Mouse (Mus musculus) mesoderm, embryonic 11.5 days (tissue): Measurements from ENCODE around the gene Krt28.

Experiments used
- DNase-seq: peaks from one replicate; pipeline ENCODE4 v3.0.0-alpha.2; 2012; ENCODE audit warnings: low read depth, low spot score

Gene Krt28

GRCm38 (mm10) chr11:99374803-99375202, at the start of gene Krt28:
Gene Krt28 (minus strand): TSS chr11:99374903.
- no peak for DNase-seq

- DNase-seq: no peak
These were observed 47.5 kb upstream of the Krt28 start, which contains the start of gene Krt12 for GRCm38 (mm10) chr11:99422159-99422558. Gene Krt12 (minus strand): TSS chr11:99422259.

GRCm38 (mm10) chr11:99420586-99420985, 45.9 kb upstream of the Krt28 start:
- DNase-seq: no peak

GRCm38 (mm10) chr11:99417819-99418218, 43.1 kb upstream of the Krt28 start:
- DNase-seq: no peak

DNA sequence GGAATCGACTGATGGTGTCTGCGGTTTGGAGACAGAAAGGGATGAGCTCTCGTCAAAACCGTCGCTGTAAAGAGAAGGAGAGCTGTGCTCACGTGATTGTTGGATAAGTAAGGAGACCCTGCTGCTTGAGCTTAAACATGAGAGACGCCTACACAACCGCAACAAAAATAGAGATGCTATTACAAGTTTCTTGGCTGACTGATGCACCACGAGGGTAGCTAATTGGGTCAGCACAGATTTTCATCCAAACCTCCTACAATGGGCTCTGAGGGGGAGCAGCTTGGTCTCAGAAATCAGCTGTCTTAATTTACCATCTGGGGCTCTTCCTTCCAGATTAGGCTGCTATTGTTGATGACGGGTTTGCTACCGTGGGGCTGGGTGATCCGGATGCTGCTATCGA, 42.2 kb upstream of the Krt28 start:
- no peak for DNase-seq

- DNase-seq: no peak
These were observed 39.9 kb upstream of the Krt28 start for GRCm38 (mm10) chr11:99414463-99415147.

- DNase-seq: peak; percentile 55
These were observed 38.5 kb upstream of the Krt28 start for GRCm38 (mm10) chr11:99413247-99413646.

DNA sequence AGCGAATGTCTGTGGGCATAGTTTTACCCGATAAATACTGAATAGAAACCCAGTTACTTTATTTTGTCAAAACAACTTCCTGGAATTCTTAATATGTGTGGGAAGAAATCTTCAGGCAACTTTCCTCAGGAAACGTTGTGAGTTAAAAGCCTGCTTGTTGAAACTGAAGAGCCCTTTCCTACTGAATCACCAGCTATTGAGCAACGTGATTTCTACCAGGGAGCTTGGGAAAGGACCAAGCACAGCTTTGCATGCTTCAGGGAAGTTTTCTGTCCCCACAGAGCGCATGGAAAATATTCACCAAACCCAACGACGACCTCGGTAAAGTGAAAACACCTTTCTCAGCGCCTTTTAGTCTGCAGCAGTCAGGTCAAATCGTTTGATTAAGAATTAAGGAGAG, 31.5 kb upstream of the Krt28 start:
- DNase-seq: no peak

DNA sequence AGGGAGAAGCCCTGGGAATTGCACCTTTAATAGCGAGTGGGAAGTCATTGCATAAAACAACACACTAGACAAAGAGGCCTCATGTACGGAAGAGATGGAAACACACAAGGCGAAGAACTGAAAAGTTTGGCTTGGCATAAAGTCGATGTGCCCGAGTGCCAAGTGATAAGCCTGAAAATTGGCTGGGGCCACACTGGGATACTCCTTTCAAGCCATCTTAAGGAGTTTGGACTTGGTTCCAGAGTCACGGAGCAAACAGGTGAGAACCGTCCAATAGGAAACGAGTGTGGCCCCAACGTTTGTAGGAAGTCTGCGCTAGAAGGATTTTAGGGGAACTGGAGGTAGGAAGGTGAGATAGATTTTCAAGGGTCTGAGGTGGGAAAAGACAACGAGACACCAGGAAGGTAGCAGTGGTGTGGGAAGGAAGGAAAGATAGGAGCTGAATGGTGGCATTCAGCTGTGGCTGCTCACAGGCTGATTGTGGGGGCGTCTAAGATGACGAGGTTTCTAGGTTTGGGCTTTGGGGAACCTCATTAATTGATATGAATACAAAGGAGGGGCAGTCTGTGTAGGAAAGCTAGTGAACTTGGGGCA, 25.4 kb upstream of the Krt28 start:
- DNase-seq: no peak

- no peak for DNase-seq
These were observed 24.1 kb upstream of the Krt28 start for GRCm38 (mm10) chr11:99398832-99399231.

DNA sequence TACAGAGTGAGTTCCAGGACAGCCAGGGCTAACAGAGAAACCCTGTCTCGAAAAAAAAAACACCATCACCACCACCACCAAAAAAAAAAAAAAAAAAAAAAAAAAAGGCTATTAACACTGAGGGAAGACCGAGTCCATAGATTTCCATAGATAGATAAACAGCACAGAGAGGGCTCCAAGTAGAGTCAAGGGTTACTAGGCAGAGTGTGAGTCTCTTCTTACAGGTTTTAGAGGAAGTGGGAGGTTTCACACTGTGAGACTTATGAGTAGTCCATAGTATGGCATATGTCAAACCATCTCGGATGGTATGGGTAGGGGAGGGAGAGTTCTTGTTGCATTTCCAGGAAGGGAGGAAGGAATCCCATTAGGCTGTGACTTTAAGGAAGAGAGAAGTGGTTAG, 23.4 kb upstream of the Krt28 start:
- no peak for DNase-seq

DNA sequence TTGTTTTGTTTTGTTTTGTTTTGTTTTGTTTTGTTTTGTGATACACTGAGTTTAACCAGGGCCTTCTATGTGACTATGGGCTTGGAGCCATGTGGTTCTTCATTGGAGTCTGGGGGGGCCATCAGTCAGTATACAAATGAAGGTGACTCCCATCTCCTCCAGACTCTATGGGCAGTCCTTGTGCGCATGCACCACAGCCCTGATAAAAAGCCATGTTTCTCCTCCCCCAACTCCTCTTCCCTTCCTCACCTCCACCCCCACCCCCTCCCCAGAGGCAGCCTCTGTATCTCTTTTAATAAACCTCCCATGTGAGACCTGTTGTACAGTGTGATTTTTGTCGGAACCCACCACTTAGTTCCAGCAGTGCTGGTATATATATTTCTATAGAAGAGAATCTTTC, 22.0 kb upstream of the Krt28 start:
- no peak for DNase-seq

DNA sequence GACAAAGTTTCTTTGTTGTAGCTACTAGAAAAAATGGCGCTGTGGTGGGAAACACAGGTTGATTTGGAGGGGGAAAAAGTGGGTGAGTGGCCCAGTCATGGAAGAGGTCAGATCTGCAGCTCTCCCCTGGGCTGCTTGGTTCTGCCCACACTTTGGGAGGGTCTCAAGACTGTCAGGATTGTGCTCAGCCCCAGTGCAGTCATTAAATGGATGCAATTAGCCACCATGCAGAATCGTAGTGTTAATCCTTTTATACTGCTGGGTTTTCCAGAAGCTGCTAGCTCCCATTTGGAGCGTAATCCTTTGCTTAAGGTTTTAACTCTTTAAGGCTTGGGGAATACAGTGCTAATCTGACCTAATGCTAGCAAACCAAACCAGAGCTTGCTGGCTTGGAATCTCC, 21.3 kb upstream of the Krt28 start:
- no peak for DNase-seq

DNA sequence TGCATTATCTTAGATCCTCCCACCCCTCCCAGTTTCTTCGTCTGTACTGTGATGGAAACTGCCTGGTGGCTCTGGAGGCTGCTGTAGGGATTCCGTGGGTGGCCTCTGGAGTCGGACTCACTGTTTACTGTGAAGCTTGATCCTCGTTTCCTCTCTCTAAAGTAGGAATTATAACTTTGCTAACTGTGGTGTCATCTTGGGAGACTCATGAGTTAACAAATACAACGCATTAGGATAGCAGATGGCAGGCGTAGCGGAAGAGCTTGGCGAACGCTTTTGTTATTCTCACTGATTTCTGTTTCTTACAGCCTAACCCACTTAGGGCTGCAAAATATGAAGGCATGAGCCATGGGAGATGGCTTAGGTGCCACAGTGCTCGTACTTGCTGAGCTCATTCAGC, 17.8 kb upstream of the Krt28 start:
- no peak for DNase-seq

DNA sequence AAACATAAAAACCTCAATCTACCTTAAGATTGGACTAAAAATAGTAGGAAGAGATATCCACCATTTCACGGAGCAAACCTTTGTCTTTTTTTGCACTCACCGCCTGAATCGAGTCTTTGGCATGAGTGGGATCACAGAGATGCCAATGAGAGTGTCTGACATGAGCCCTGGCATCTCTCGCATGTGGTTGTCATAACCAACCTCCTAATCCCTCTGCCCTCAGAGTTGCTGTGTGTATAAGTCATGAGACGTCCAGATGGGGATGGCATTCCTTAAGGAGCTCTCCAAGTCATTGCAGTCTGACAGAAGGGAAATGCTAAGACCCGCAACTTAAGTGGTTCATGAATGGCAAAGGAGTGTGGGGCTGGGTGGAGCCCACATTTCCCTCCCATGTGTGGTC, 16.7 kb upstream of the Krt28 start:
- no peak for DNase-seq

DNA sequence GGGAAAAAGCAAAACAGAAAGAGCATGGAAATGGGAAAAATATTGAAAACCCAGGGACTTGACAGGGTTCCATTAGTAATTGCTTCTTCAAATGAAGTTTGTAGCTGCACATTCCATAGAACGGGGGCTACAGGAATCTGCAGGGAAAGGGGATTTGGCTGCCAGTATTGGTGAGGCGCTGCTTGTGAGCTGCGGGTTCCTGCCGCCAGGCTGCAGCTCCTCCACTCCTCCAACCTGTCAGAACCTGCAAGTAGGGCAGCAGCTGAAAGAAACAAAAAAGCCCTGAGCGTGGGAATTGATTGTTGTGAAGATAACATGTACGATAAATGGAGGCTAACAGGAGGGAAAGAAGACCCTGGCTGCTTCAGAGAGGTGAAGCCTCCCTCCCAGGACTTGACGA, 16.2 kb upstream of the Krt28 start:
- no peak for DNase-seq

- no peak for DNase-seq
These were observed 14.6 kb upstream of the Krt28 start, which contains the start of gene Krt10 for GRCm38 (mm10) chr11:99389264-99389663. Gene Krt10 (minus strand): TSS chr11:99389364.

DNA sequence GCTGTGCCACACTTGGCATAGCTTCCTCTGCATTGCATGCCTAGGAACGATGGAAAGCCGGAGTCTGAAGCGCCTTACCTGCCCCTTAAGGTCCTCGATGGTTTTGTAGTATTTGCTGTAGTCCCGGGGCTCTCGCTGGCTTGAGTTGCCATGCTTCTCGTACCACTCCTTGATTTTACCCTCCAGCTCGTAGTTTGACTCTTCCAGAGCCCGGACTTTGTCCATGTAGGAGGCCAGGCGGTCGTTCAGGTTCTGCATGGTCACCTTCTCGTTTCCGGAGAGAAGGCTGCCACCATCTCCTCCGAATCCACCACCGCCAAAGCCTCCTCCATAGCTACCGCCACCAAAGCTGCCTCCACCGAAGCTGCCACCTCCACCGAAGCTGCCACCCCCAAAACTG, 14.0 kb upstream of the Krt28 start:
- no peak for DNase-seq

- peak; percentile 78 for DNase-seq
These were observed 11.4 kb upstream of the Krt28 start for GRCm38 (mm10) chr11:99385813-99386721.

DNA sequence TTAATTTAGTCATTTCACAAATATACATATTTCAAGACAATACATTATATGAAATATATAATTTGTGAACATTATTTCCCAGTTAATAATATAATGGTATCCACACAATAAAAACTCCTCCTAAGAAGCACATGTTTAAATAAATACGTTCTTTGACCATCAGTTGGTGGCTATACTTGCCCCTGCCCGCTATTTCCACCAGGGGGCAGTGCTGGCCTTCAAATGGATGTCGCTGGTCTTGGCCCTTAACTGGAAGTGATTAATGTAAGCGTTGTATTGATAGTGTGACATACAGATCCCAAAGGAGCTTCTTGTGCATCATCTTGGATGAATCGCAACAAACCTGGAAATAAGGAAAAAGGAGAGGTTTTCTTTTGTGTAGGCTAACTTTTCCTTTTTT, 4.9 kb upstream of the Krt28 start:
- peak; percentile 77 for DNase-seq

- DNase-seq: no peak
These were observed 4.8 kb downstream of the Krt28 start for GRCm38 (mm10) chr11:99369853-99370451.

GRCm38 (mm10) chr11:99369229-99369628, 5.5 kb downstream of the Krt28 start:
- DNase-seq: peak; percentile 20
